22 mouse cellular contexts compared by ENCODE assay signal in genomic region chrX:75871855-75872254, GRCm38 (mm10). TPM values are rescaled to one million over a fixed set of nuclear protein-coding genes. Genes with fewer than 3 reads are reported as not detected.
DNase-seq lines count a peak whose midpoint lies in the region; ATAC-seq and TF ChIP-seq lines count a peak whose summit lies in the region.
"Had no signal": no experiment of that assay in that cellular context is flagged by ENCODE, and none has a peak within 500 bp of the region (broad histone marks: within the 10 kb centered on the region; RNA-seq: fewer than 3 reads in every experiment).

No protein-coding gene starts in this region.

- no peak for ATAC-seq in heart, postnatal 0 days (ENCODE audit: insufficient read depth, low read depth)
- ATAC-seq in lung, embryonic 14.5 days (ENCODE audit: insufficient read depth): no peak
- ATAC-seq: CD4-positive, CD25-positive, alpha-beta regulatory T cell, adult 4 months; inflammation-experienced regulatory T-cells, adult 6 months had no signal

- H3K9me3 ChIP-seq in heart, postnatal 0 days (replicated peaks; ENCODE audit: control insufficient read depth, low read length): no peaks in the 10 kb centered on the region
- no peaks in the 10 kb centered on the region for H3K9me3 ChIP-seq in lung, embryonic 14.5 days (ENCODE audit: low read depth, low read length)
- H3K9me3 ChIP-seq in MEL (replicated peaks; ENCODE audit: insufficient read depth, low read length): no peaks in the 10 kb centered on the region
- H3K9me3 ChIP-seq: embryonic facial prominence, embryonic 15.5 days had no signal

- no peaks in the 10 kb centered on the region for H3K36me3 ChIP-seq in heart, postnatal 0 days (replicated peaks; ENCODE audit: control insufficient read depth, insufficient read depth, low read length)
- no peaks in the 10 kb centered on the region for H3K36me3 ChIP-seq in lung, embryonic 14.5 days (ENCODE audit: insufficient read depth)
- H3K36me3 ChIP-seq in MEL (ENCODE audit: control insufficient read depth in 1 of 2, insufficient read depth in 2 of 2, low read length in 2 of 2): no peaks in the 10 kb centered on the region; a peak in 1 of 4 replicates
- H3K36me3 ChIP-seq in myocyte (ENCODE audit: control insufficient read depth, insufficient read depth): no peaks in the 10 kb centered on the region
- H3K36me3 ChIP-seq: embryonic facial prominence, embryonic 15.5 days had no signal

- TF ChIP-seq RAD21 in MEL (IDR thresholded peaks at IDR 0.05; ENCODE audit: low read depth, low read length): peak; percentile 6

- H3K27ac ChIP-seq in heart, postnatal 0 days (ENCODE audit: low read depth): no peak overlapping the region
- no peak overlapping the region for H3K27ac ChIP-seq in lung, embryonic 14.5 days (ENCODE audit: low read depth)
- no peak overlapping the region for H3K27ac ChIP-seq in MEL (ENCODE audit: control insufficient read depth, low read depth, low read length)
- H3K27ac ChIP-seq: embryonic facial prominence, embryonic 15.5 days; macrophage had no signal

- H3K9ac ChIP-seq in heart, postnatal 0 days (replicated peaks; ENCODE audit: low read depth, low read length): no peak overlapping the region
- H3K9ac ChIP-seq in lung, embryonic 14.5 days: no peak overlapping the region
- H3K9ac ChIP-seq in MEL (ENCODE audit: control insufficient read depth, low read depth, low read length, poor library complexity, severe bottlenecking): no peak overlapping the region
- H3K9ac ChIP-seq: embryonic facial prominence, embryonic 15.5 days had no signal

- no peaks in the 10 kb centered on the region for H3K79me2 ChIP-seq in MEL (ENCODE audit: control insufficient read depth, insufficient read depth, low read length, poor library complexity)
- peaks cover 71% of the 10 kb centered on the region for H3K79me2 ChIP-seq in myocyte (ENCODE audit: control insufficient read depth, insufficient read depth)

- H3ac ChIP-seq in myocyte (ENCODE audit: control insufficient read depth, insufficient read length): no peak overlapping the region

- DNase-seq in heart, postnatal 0 days (ENCODE audit: low spot score): no peak
- DNase-seq in heart, adult 9 months (ENCODE audit: low spot score in 2 of 2): no peak
- peak; percentile 9 for DNase-seq in lung, embryonic 14.5 days
- no peak for DNase-seq in lung, postnatal 25 days (ENCODE audit: low spot score)
- peak; percentile 27 for DNase-seq in MEL (ENCODE audit: low read depth, low spot score)
- no peak for DNase-seq in right cerebral cortex, postnatal 36 days (ENCODE audit: low spot score in 2 of 2)
- no peak for DNase-seq in adrenal gland, postnatal 36 days
- DNase-seq: adrenal gland, postnatal 25 days; cerebellum, adult 9-11 months; gastrocnemius, postnatal 14 days; heart, postnatal 10 days; layer of hippocampus, postnatal 36 days; left cerebral cortex, postnatal 4 days; lung, adult 18-20 months; right cerebral cortex, postnatal 14 days; thymus, adult 18-20 months had no signal

- 72% methylated on average over 2 of the region's 2 CpGs for WGBS in heart, postnatal 0 days
- 62% methylated on average over 2 of the region's 2 CpGs for WGBS in lung, embryonic 14.5 days

- H3K4me1 ChIP-seq in heart, postnatal 0 days (ENCODE audit: control insufficient read depth, insufficient read depth): no peaks in the 10 kb centered on the region
- H3K4me1 ChIP-seq in lung, embryonic 14.5 days (ENCODE audit: insufficient read depth): no peaks in the 10 kb centered on the region
- 0 out of 4 replicates have a peak, but pooled peaks cover 0 to 4% of the 10 kb centered on the region in 2 experiments for H3K4me1 ChIP-seq in MEL (ENCODE audit: control insufficient read depth in 1 of 2, insufficient read depth in 2 of 2, low read length in 2 of 2)
- H3K4me1 ChIP-seq: embryonic facial prominence, embryonic 15.5 days had no signal

- TF ChIP-seq POLR2A in MEL (IDR thresholded peaks at IDR 0.05; ENCODE audit: control insufficient read depth in 1 of 2, insufficient read depth in 1 of 2, low read depth in 1 of 2, low read length in 2 of 2, poor library complexity in 1 of 2) (no peak), myocyte (IDR thresholded peaks at IDR 0.05; ENCODE audit: insufficient read length, low read depth) (no peak)

- no peak overlapping the region for H3K4me3 ChIP-seq in heart, postnatal 0 days (ENCODE audit: low read depth, low read length)
- no peak overlapping the region for H3K4me3 ChIP-seq in lung, embryonic 14.5 days (ENCODE audit: low read depth, low read length)
- H3K4me3 ChIP-seq in MEL (ENCODE audit: control insufficient read depth in 1 of 2, insufficient read depth in 1 of 2, low read depth in 2 of 2, low read length in 2 of 2) (no peak overlapping the region), myocyte (no peak overlapping the region)
- H3K4me3 ChIP-seq: embryonic facial prominence, embryonic 15.5 days had no signal

- TF ChIP-seq CTCF in heart, postnatal 0 days (IDR thresholded peaks at IDR 0.05; ENCODE audit: low read depth): 0 out of 2 replicates have a peak, but pooled peaks have one; percentile 12
- peak; percentile 35 for TF ChIP-seq CTCF in lung, embryonic 14.5 days (IDR thresholded peaks at IDR 0.05; ENCODE audit: low read depth)
- TF ChIP-seq CTCF in MEL (IDR thresholded peaks at IDR 0.05 in 2 of 3, conservative IDR thresholded peaks at IDR 0.05 in 1 of 3; ENCODE audit: control insufficient read depth in 1 of 3, insufficient read depth in 1 of 3, low read depth in 2 of 3, low read length in 3 of 3, poor library complexity in 1 of 3, severe bottlenecking in 1 of 3): peak in 1 of 3 experiments; percentile 33; a peak in 1 of 6 replicates

- no peaks in the 10 kb centered on the region for H3K27me3 ChIP-seq in heart, postnatal 0 days (ENCODE audit: control insufficient read depth, insufficient read depth, low read length)
- no peaks in the 10 kb centered on the region for H3K27me3 ChIP-seq in lung, embryonic 14.5 days (ENCODE audit: insufficient read depth, low read length)
- H3K27me3 ChIP-seq in MEL (ENCODE audit: control insufficient read depth in 1 of 2, insufficient read depth in 2 of 2, low read length in 2 of 2): no peaks in the 10 kb centered on the region
- H3K27me3 ChIP-seq in myocyte (ENCODE audit: control insufficient read depth, insufficient read depth, insufficient read length): no peaks in the 10 kb centered on the region

- no peak for TF ChIP-seq EP300 in heart, postnatal 0 days (IDR thresholded peaks at IDR 0.05; ENCODE audit: low read depth)
- TF ChIP-seq EP300 in MEL (IDR thresholded peaks at IDR 0.05; ENCODE audit: low read depth in 1 of 2, low read length in 2 of 2): no peak

- H3K4me2 ChIP-seq in heart, postnatal 0 days (ENCODE audit: low read depth, low read length): no peak overlapping the region
- H3K4me2 ChIP-seq in lung, embryonic 14.5 days: no peak overlapping the region; the same call in 1 of the 2 replicates
- peak overlapping the region; percentile 69 for H3K4me2 ChIP-seq in myocyte (ENCODE audit: low read depth)
- H3K4me2 ChIP-seq: embryonic facial prominence, embryonic 15.5 days; midbrain, embryonic 11.5 days had no signal

TF ChIP-seq in MEL, 35 proteins besides CTCF, POLR2A, EP300 and RAD21:
- no peak for TF ChIP-seq BHLHE40 (IDR thresholded peaks at IDR 0.05; ENCODE audit: borderline replicate concordance, low read depth, low read length)

TF ChIP-seq in myocyte, 11 proteins besides CTCF, POLR2A, EP300 and RAD21:
- TF ChIP-seq CEBPB (IDR thresholded peaks at IDR 0.05; ENCODE audit: insufficient read depth, poor library complexity, severe bottlenecking) (no peak), REST (IDR thresholded peaks at IDR 0.05; ENCODE audit: insufficient read depth, insufficient read length) (no peak), TCF3 (IDR thresholded peaks at IDR 0.05; ENCODE audit: insufficient read length, low read depth) (no peak), E2F4 (IDR thresholded peaks at IDR 0.05; ENCODE audit: insufficient read depth) (no peak), SRF (IDR thresholded peaks at IDR 0.05; ENCODE audit: control insufficient read depth, insufficient read length, low read depth) (no peak), POLR2AphosphoS2 (IDR thresholded peaks at IDR 0.05; ENCODE audit: insufficient read length, low read depth) (no peak), MYOG (IDR thresholded peaks at IDR 0.05; ENCODE audit: control insufficient read depth in 1 of 3, insufficient read depth in 1 of 3, insufficient read length in 2 of 3, low read depth in 2 of 3) (no peak), MYOD1 (IDR thresholded peaks at IDR 0.05; ENCODE audit: control insufficient read depth in 1 of 3, insufficient read length in 2 of 3, low read depth in 2 of 3) (no peak), USF1 (IDR thresholded peaks at IDR 0.05; ENCODE audit: low read depth) (no peak), MAX (IDR thresholded peaks at IDR 0.05; ENCODE audit: low read depth) (no peak), TCF12 (IDR thresholded peaks at IDR 0.05; ENCODE audit: insufficient read depth, poor library complexity, severe bottlenecking) (no peak)

RNA-seq across cellular contexts. Expression of gene Pls3, which starts 3.1 kb away (rescaled TPM):
- total RNA-seq in heart, postnatal 0 days (2014; rRNA removed; ENCODE audit: low replicate concordance): 21.9 and 22.7 TPM in 2 replicates
- 45.5 and 48.2 TPM in 2 replicates for polyA plus RNA-seq in heart, postnatal 0 days (2015; fragmentation: Nextera tagmentation; extraction: Ambion mirVana)
- polyA plus RNA-seq in lung, embryonic 14.5 days (2014; fragmentation: Nextera tagmentation; extraction: Ambion mirVana): 155 and 165 TPM in 2 replicates
- 1.7 and 2.9 TPM in 2 replicates for total RNA-seq in MEL (2012; rRNA removed)
- 1 to 10 TPM in 1 of 2 experiments, not detected in 1; 4.3 TPM for polyA plus RNA-seq in MEL (2012; ENCODE audit: insufficient read depth in 1 of 2, insufficient read length in 2 of 2, low read depth in 1 of 2, low replicate concordance in 2 of 2, missing spikeins in 1 of 2)
- 51.6 TPM for polyA plus RNA-seq in myocyte (2012; fragmentation: generic; extraction: Trizol)
- total RNA-seq in adrenal gland, postnatal 36 days (2021): 10 to 100 TPM; 64.9 to 66.9 TPM

Comparison
In these comparisons a context has a peak if more than half of its experiments do, and no peak if none do; other contexts are left out.
1. DNase-seq: peak in lung, embryonic 14.5 days (single experiment) and MEL (single experiment); none in heart, postnatal 0 days (single experiment), heart, adult 9 months (0 of 2), lung, postnatal 25 days (single experiment), right cerebral cortex, postnatal 36 days (0 of 2) and adrenal gland, postnatal 36 days (0 of 2).